Mouse (Mus musculus): Measurements from ENCODE around the gene Ccn1.
A peak's percentile ranks its signal among the peaks of the same experiment; 100 is the strongest.

Ccn1 gene

GRCm38 (mm10) chr3:145619621-145620365 lies 30.0 kb downstream of the Ccn1 start:
- no peak for DNase-seq (ENCODE audit: low read depth)

GRCm38 (mm10) chr3:145618299-145618698 lies 31.5 kb downstream of the Ccn1 start:
- DNase-seq (ENCODE audit: low read depth): no peak

- DNase-seq (ENCODE audit: low read depth): no peak
These were observed 35.2 kb downstream of the Ccn1 start for GRCm38 (mm10) chr3:145614362-145615115.

- no peak for DNase-seq (ENCODE audit: low read depth)
These were observed 36.5 kb downstream of the Ccn1 start for GRCm38 (mm10) chr3:145613234-145613633.

- peak; percentile 41 for DNase-seq (ENCODE audit: low read depth)
These were observed 37.1 kb downstream of the Ccn1 start for GRCm38 (mm10) chr3:145612662-145613061.

GRCm38 (mm10) chr3:145608320-145608719 lies 41.5 kb downstream of the Ccn1 start:
- DNase-seq (ENCODE audit: low read depth): no peak

GRCm38 (mm10) chr3:145605437-145606123 lies 44.2 kb downstream of the Ccn1 start:
- DNase-seq (ENCODE audit: low read depth): no peak

GRCm38 (mm10) chr3:145602410-145603206 lies 47.2 kb downstream of the Ccn1 start:
- DNase-seq (ENCODE audit: low read depth): no peak

- no peak for DNase-seq (ENCODE audit: low read depth)
These were observed 48.4 kb downstream of the Ccn1 start for GRCm38 (mm10) chr3:145601345-145601744.

GRCm38 (mm10) chr3:145600801-145601200 lies 49.0 kb downstream of the Ccn1 start:
- no peak for DNase-seq (ENCODE audit: low read depth)

GRCm38 (mm10) chr3:145599059-145599458 lies 50.7 kb downstream of the Ccn1 start:
- no peak for DNase-seq (ENCODE audit: low read depth)

Data from naive thymus-derived CD4-positive, alpha-beta T cell, adult 2 months (primary cell).